ENCODE assay signal across 17 mouse cellular contexts in the genomic region with DNA sequence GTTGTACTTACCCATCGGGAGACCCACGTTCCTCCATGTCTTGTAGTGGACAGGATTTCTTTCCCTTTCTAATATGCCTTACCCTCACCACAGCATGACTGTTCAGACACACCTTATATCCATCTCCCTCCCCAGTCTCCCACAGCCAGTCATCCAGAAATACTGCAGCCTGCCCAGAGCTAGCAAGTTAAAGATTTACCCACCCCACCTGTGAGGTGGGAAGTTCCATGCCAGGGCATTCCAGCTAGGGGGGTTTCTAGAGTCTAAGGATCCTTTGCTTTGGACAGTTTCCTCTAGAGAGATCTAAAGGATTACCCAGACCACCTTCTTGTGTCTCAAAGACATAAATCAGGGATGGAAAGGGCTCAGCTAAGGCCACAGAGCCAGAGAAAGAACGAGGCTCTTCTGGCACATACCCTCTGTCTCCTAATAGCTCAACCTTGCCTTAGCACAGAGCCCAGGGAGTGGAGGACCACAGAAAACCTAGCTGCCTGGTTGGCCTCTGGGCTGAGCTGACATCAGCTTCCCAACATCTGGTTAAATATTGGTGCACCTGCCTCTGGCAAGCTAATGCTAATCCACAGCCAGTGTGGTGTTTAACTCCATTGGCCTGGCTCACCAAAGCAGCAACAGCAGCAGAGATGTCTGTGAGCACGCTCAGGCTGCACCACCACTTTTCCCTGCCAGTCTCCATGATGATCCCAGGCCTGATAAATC. TPM values are rescaled to one million over a fixed set of nuclear protein-coding genes. Genes with fewer than 3 reads are reported as not detected.
DNase-seq lines count a peak whose midpoint lies in the region; ATAC-seq and TF ChIP-seq lines count a peak whose summit lies in the region.
"Had no signal": no experiment of that assay in that cellular context is flagged by ENCODE, and none has a peak within 500 bp of the region (broad histone marks: within the 10 kb centered on the region; RNA-seq: fewer than 3 reads in every experiment).

Gene Kif12 (minus strand): TSS at position 163 of the 717 bp plus-strand sequence.

- ATAC-seq in G1E (ENCODE audit: extremely low read depth, insufficient number of reproducible peaks, low FRiP score, poor library complexity, severe bottlenecking), result no peak
- peak; percentile 98 for ATAC-seq in liver, postnatal 0 days
- ATAC-seq: CD4-positive, CD25-positive, alpha-beta regulatory T cell, adult 4 months; forebrain, embryonic 15.5 days had no signal

- no peak for TF ChIP-seq CTCF in G1E (IDR thresholded peaks at IDR 0.05; ENCODE audit: low read depth, low read length)
- no peak for TF ChIP-seq CTCF in liver, postnatal 0 days (IDR thresholded peaks at IDR 0.05; ENCODE audit: low read depth)

- H3K9me3 ChIP-seq in G1E (replicated peaks), result peaks cover 68% of the 10 kb centered on the region
- H3K9me3 ChIP-seq in liver, postnatal 0 days (ENCODE audit: low read length), result no peaks in the 10 kb centered on the region
- no peaks in the 10 kb centered on the region for H3K9me3 ChIP-seq in hindbrain, embryonic 10.5 days
- H3K9me3 ChIP-seq: forebrain, embryonic 15.5 days; hindbrain, embryonic 12.5 days had no signal

- H3K4me1 ChIP-seq in G1E (ENCODE audit: insufficient read depth, low read depth, low read length), result no peaks in the 10 kb centered on the region
- H3K4me1 ChIP-seq in liver, postnatal 0 days (ENCODE audit: insufficient read depth), result no peaks in the 10 kb centered on the region
- H3K4me1 ChIP-seq in hindbrain, embryonic 10.5 days (replicated peaks), result no peaks in the 10 kb centered on the region
- H3K4me1 ChIP-seq: forebrain, embryonic 15.5 days; hindbrain, embryonic 12.5 days had no signal

- no peak for TF ChIP-seq EP300 in liver, postnatal 0 days (IDR thresholded peaks at IDR 0.05; ENCODE audit: low read depth)

- WGBS in liver, postnatal 0 days (ENCODE audit: insufficient replicate concordance), result 56% methylated on average over 4 of the region's 4 CpGs
- WGBS in hindbrain, embryonic 10.5 days, result 81% methylated on average over 4 of the region's 4 CpGs

- H3K36me3 ChIP-seq in G1E (replicated peaks), result no peaks in the 10 kb centered on the region
- no peaks in the 10 kb centered on the region for H3K36me3 ChIP-seq in liver, postnatal 0 days (replicated peaks; ENCODE audit: insufficient read depth, low read length)
- H3K36me3 ChIP-seq in hindbrain, embryonic 10.5 days, result no peaks in the 10 kb centered on the region
- H3K36me3 ChIP-seq: forebrain, embryonic 15.5 days; hindbrain, embryonic 12.5 days had no signal

- peak within 1 kb of the TSS; percentile 66; the same call in 1 of the 2 replicates for H3K27ac ChIP-seq in liver, postnatal 0 days (ENCODE audit: low read depth)
- H3K27ac ChIP-seq in hindbrain, embryonic 10.5 days, result no peak within 1 kb of the TSS
- H3K27ac ChIP-seq: forebrain, embryonic 15.5 days; gastrocnemius, adult 2 months; hindbrain, embryonic 12.5 days; macrophage had no signal

- H3K9ac ChIP-seq in liver, postnatal 0 days (replicated peaks), result no peak within 1 kb of the TSS
- H3K9ac ChIP-seq: forebrain, embryonic 15.5 days; hindbrain, embryonic 12.5 days had no signal

- DNase-seq in G1E (ENCODE audit: low spot score), result no peak
- peak; percentile 96 for DNase-seq in kidney, adult 11 months
- DNase-seq in kidney, postnatal 25 days, result peak; percentile 85 to 94
- DNase-seq in liver, postnatal 0 days, result peak; percentile 29
- DNase-seq in heart, postnatal 4 days, result no peak
- no peak for DNase-seq in hindbrain, embryonic 10.5 days (ENCODE audit: low spot score)
- no peak for DNase-seq in left cerebral cortex, adult 9 months (ENCODE audit: low spot score in 2 of 2)
- no peak for DNase-seq in left cerebral cortex, adult 11 months (ENCODE audit: low spot score)
- DNase-seq: adrenal gland, postnatal 10 days; gastrocnemius, adult 2 months had no signal

- H3K27me3 ChIP-seq in G1E (ENCODE audit: insufficient read depth, low read length), result no peaks in the 10 kb centered on the region
- H3K27me3 ChIP-seq in liver, postnatal 0 days (ENCODE audit: insufficient read depth, low read length), result no peaks in the 10 kb centered on the region
- peaks cover 31% of the 10 kb centered on the region for H3K27me3 ChIP-seq in hindbrain, embryonic 10.5 days (ENCODE audit: insufficient read depth, poor library complexity, severe bottlenecking)
- H3K27me3 ChIP-seq: forebrain, embryonic 15.5 days had no signal

- 0 out of 2 replicates have a peak within 1 kb of the TSS, but pooled peaks have one; percentile 47 for H3K4me2 ChIP-seq in liver, postnatal 0 days (ENCODE audit: low read depth, low read length)
- H3K4me2 ChIP-seq: forebrain, embryonic 15.5 days; hindbrain, embryonic 12.5 days had no signal

- H3K4me3 ChIP-seq in G1E (ENCODE audit: low read depth, low read length), result peak within 1 kb of the TSS; percentile 38; the same call in 1 of the 2 replicates
- H3K4me3 ChIP-seq in liver, postnatal 0 days (ENCODE audit: low read depth, low read length), result no peak within 1 kb of the TSS
- H3K4me3 ChIP-seq in hindbrain, embryonic 10.5 days, result no peak within 1 kb of the TSS
- H3K4me3 ChIP-seq: forebrain, embryonic 15.5 days; gastrocnemius, adult 2 months; hindbrain, embryonic 12.5 days had no signal

RNA-seq across cellular contexts. Expression of gene Kif12, which starts in this region (rescaled TPM):
- total RNA-seq in G1E (2014; fragmentation: Nextera tagmentation) (not detected in 2 replicates), G1E (2017) (0.06 TPM in 1 of 2 replicates, not detected in the other)
- polyA plus RNA-seq in G1E (2012), result not detected in 2 replicates
- 0.40 and 0.59 TPM in 2 replicates for polyA plus RNA-seq in liver, postnatal 0 days (2015; fragmentation: Nextera tagmentation; extraction: Ambion mirVana)
- not detected for total RNA-seq in heart, postnatal 4 days (2021)
- 0.04 TPM in 1 of 2 replicates, not detected in the other for polyA plus RNA-seq in hindbrain, embryonic 10.5 days (2016; fragmentation: Nextera tagmentation; extraction: Ambion mirVana)
- total RNA-seq: gastrocnemius, adult 2 months; layer of hippocampus, adult 8-10 months had no signal
- polyA plus RNA-seq: CD4-positive, CD25-positive, alpha-beta regulatory T cell, adult 4 months; embryonic facial prominence, embryonic 14.5 days; forebrain, embryonic 15.5 days; limb, embryonic 11.5 days; macrophage had no signal

Comparison
In these comparisons a context has a peak if more than half of its experiments do, and no peak if none do; other contexts are left out.
1. Peak in DNase-seq, ATAC-seq, H3K27ac ChIP-seq and H3K4me2 ChIP-seq in liver, postnatal 0 days; RNA of the gene not detected or under 1 TPM.
2. DNase-seq: peak in kidney, adult 11 months (single experiment) and kidney, postnatal 25 days (2 of 2); none in G1E (single experiment), heart, postnatal 4 days (single experiment), hindbrain, embryonic 10.5 days (single experiment), left cerebral cortex, adult 9 months (0 of 2) and left cerebral cortex, adult 11 months (single experiment).